Mouse (Mus musculus): ENCODE data around the gene Plin4. TPM values are rescaled to one million over a fixed set of nuclear protein-coding genes. Genes with fewer than 3 reads are reported as not detected.
A peak's percentile ranks its signal among the peaks of the same experiment; 100 is the strongest.

The Plin4 gene
- polyA plus RNA-seq, 1 experiment from 2014 or later: not detected

- peaks cover 49% of the 10 kb centered on the region for H3K4me1 ChIP-seq (replicated peaks)
- no peaks in the 10 kb centered on the region for H3K9me3 ChIP-seq (replicated peaks)
- peaks cover 69% of the 10 kb centered on the region for H3K27me3 ChIP-seq
- ATAC-seq (ENCODE audit: low read depth): no peak
- H3K27ac ChIP-seq: no peak overlapping the region
- H3K9ac ChIP-seq: peak overlapping the region; percentile 49
- peak overlapping the region; percentile 85 for H3K4me2 ChIP-seq
- H3K4me3 ChIP-seq (replicated peaks): peak overlapping the region; percentile 63
- 13% methylated on average over 17 of the region's 21 CpGs for WGBS (ENCODE audit: insufficient replicate concordance)
- H3K36me3 ChIP-seq: no peaks in the 10 kb centered on the region
- no peak for DNase-seq
These were observed 29.8 kb upstream of the Plin4 start for GRCm38 (mm10) chr17:56139355-56139754.

GRCm38 (mm10) chr17:56137839-56138613 is 28.4 kb upstream of the Plin4 start:
- Histone ChIP-seq H3K4me2 (peak overlapping the region; percentile 15; the same call in 1 of the 2 replicates), H3K9ac (no peak overlapping the region), H3K9me3 (replicated peaks) (no peaks in the 10 kb centered on the region), H3K36me3 (no peaks in the 10 kb centered on the region), H3K4me1 (replicated peaks) (peaks cover 62% of the 10 kb centered on the region), H3K4me3 (replicated peaks) (no peak overlapping the region; the same call in 1 of the 2 replicates), H3K27ac (no peak overlapping the region), H3K27me3 (peaks cover 56% of the 10 kb centered on the region)
- DNase-seq: no peak
- ATAC-seq (ENCODE audit: low read depth): no peak
- 35% methylated on average over 25 of the region's 25 CpGs for WGBS (ENCODE audit: insufficient replicate concordance)

GRCm38 (mm10) chr17:56136558-56136957 is 27.0 kb upstream of the Plin4 start:
- Histone ChIP-seq H3K9me3 (replicated peaks) (no peaks in the 10 kb centered on the region), H3K4me1 (replicated peaks) (peaks cover 60% of the 10 kb centered on the region), H3K9ac (no peak overlapping the region), H3K36me3 (no peaks in the 10 kb centered on the region), H3K4me3 (replicated peaks) (no peak overlapping the region), H3K27ac (no peak overlapping the region), H3K4me2 (no peak overlapping the region), H3K27me3 (peaks cover 41% of the 10 kb centered on the region)
- DNase-seq: no peak
- WGBS (ENCODE audit: insufficient replicate concordance): 65% methylated on average over 7 of the region's 7 CpGs
- ATAC-seq (ENCODE audit: low read depth): no peak

DNA sequence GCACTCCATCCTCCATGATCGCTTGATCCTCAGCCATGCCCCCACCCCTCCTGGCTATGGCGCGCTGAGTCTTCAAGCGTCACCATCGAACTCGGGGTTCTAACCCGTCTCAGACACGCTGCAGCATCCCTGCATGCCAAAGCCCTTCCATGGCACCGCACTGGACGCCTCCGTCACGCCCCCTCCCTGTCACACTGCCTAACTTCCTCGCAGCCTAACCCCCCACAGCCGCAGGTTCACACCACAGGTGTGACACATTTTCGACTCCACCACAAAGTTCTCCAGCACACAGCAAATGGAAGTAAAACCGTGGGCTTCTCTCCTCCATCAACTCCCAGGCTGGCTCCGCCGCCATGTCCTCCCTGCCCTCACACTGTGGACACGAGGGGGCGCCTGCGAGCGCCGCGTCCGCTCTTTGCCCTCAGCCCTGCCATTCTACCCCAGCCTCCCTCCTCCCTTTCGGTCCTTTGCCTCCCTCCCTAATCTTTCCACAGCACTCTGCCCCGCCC is 24.9 kb upstream of the Plin4 start:
- H3K4me1 ChIP-seq (replicated peaks): peaks cover 47% of the 10 kb centered on the region
- DNase-seq (peak; percentile 53), ATAC-seq (ENCODE audit: low read depth) (peak; percentile 32)
- H3K4me2 ChIP-seq: peak overlapping the region; percentile 82
- peak overlapping the region; percentile 58 for H3K4me3 ChIP-seq (replicated peaks)
- H3K36me3 ChIP-seq: peaks cover 5% of the 10 kb centered on the region
- H3K27ac ChIP-seq: peak overlapping the region; percentile 72
- H3K27me3 ChIP-seq: peaks cover 21% of the 10 kb centered on the region
- no peaks in the 10 kb centered on the region for H3K9me3 ChIP-seq (replicated peaks)
- peak overlapping the region; percentile 52 for H3K9ac ChIP-seq
- WGBS (ENCODE audit: insufficient replicate concordance): under 1% methylated on average over 27 of the region's 27 CpGs

DNA sequence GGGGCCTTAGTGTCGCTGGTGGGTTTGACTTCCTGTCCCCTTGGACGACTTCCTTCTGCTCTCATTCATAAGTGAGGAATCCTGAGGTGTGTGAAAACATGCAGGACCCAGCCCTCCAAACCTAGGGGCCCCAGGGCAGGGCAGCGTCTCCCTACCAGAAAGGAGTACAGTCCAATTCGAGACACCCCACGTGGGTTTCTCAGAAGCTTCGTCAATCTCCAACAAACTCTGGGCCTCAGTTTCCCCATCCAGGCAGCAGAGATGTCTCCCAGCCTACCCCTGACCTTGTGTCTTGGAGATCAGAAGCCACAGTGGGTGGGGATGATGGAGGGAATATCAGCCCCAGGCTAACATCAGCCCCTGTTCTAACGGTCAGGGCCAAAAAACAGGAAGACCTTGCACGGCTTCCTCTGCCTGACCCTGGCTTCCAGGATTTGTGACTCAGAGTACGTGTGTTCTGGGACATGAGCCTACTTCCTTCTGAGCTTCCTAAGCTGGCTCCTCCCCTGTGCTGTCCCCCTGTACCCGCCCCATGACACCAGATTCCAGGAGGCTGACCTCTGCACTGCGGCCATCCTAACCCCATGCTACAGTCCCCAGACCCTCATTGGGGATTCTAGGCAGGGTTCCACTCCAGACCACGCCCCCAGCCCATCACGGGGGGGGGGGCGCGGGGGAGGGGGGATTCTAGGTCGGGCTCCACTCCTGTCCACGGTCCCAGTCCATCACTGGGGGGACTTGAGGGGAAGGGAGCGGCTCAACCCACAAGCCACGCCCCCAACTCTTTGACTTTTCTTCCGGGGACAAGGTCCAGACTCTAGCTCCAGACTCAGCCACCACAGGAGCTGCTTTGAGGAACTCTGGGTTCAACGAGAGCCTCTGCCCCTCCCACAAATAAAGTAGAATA is 24.1 kb upstream of the Plin4 start:
- Histone ChIP-seq H3K4me1 (replicated peaks) (peaks cover 42% of the 10 kb centered on the region), H3K4me3 (replicated peaks) (peak overlapping the region; percentile 58), H3K27ac (peak overlapping the region; percentile 72), H3K36me3 (peaks cover 5% of the 10 kb centered on the region), H3K4me2 (peak overlapping the region; percentile 82), H3K27me3 (peaks cover 13% of the 10 kb centered on the region), H3K9ac (peak overlapping the region; percentile 52), H3K9me3 (replicated peaks) (no peaks in the 10 kb centered on the region)
- peak; percentile 76 for ATAC-seq (ENCODE audit: low read depth)
- WGBS (ENCODE audit: insufficient replicate concordance): 4% methylated on average over 20 of the region's 21 CpGs
- peak; percentile 35 for DNase-seq

DNA sequence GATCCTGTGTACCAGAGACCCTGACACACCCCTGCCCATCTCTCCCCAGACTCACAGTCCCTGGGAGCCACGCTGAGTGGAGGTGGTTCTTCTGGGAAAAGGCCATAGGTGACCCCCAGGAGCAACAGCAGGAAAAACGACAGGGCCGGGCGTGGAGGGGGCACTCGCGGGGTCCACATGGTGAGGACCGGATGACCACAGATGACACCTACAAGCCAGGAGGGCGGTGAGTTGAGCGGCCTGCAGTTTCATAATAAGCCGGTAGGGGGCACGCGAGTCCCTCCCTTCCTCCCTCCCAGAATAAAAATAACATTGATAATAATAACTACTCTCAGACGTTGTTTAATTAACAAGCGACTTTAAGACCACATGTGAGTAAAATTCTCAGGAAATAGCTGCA is 23.1 kb upstream of the Plin4 start:
- H3K4me1 ChIP-seq (replicated peaks): peaks cover 32% of the 10 kb centered on the region
- peaks cover 4% of the 10 kb centered on the region; the same call in 1 of the 2 replicates for H3K27me3 ChIP-seq
- H3K4me3 ChIP-seq (replicated peaks): no peak overlapping the region
- H3K27ac ChIP-seq: no peak overlapping the region
- peaks cover 5% of the 10 kb centered on the region for H3K36me3 ChIP-seq
- peak; percentile 51 for DNase-seq
- 0 out of 2 replicates have a peak overlapping the region, but pooled peaks have one; percentile 7 for H3K4me2 ChIP-seq
- no peak for ATAC-seq (ENCODE audit: low read depth)
- no peaks in the 10 kb centered on the region for H3K9me3 ChIP-seq (replicated peaks)
- no peak overlapping the region for H3K9ac ChIP-seq
- WGBS (ENCODE audit: insufficient replicate concordance): 4% methylated on average over 14 of the region's 14 CpGs

- peak; percentile 63 for DNase-seq
- whole genome bisulfite sequencing (ENCODE audit: insufficient replicate concordance): 41% methylated on average over 7 of the region's 7 CpGs
- no peaks in the 10 kb centered on the region for H3K27me3 ChIP-seq
- no peak overlapping the region for H3K4me2 ChIP-seq
- H3K4me3 ChIP-seq (replicated peaks): no peak overlapping the region
- no peak overlapping the region for H3K9ac ChIP-seq
- H3K27ac ChIP-seq: no peak overlapping the region
- H3K4me1 ChIP-seq (replicated peaks): peaks cover 30% of the 10 kb centered on the region
- peaks cover 5% of the 10 kb centered on the region for H3K36me3 ChIP-seq
- no peak for ATAC-seq (ENCODE audit: low read depth)
- no peaks in the 10 kb centered on the region for H3K9me3 ChIP-seq (replicated peaks)
These were observed 22.2 kb upstream of the Plin4 start for GRCm38 (mm10) chr17:56131814-56132213.

- Histone ChIP-seq H3K9ac (no peak overlapping the region), H3K9me3 (replicated peaks) (no peaks in the 10 kb centered on the region), H3K27ac (no peak overlapping the region), H3K36me3 (peaks cover 5% of the 10 kb centered on the region), H3K27me3 (no peaks in the 10 kb centered on the region), H3K4me1 (replicated peaks) (peaks cover 30% of the 10 kb centered on the region), H3K4me2 (no peak overlapping the region), H3K4me3 (replicated peaks) (no peak overlapping the region)
- WGBS (ENCODE audit: insufficient replicate concordance): 88% methylated on average over 10 of the region's 10 CpGs
- DNase-seq (no peak), ATAC-seq (ENCODE audit: low read depth) (no peak)
These were observed 21.5 kb upstream of the Plin4 start for GRCm38 (mm10) chr17:56131136-56131535.

GRCm38 (mm10) chr17:56128246-56128645 is 18.6 kb upstream of the Plin4 start:
- 61% methylated on average over 15 of the region's 15 CpGs for WGBS (ENCODE audit: insufficient replicate concordance)
- ATAC-seq (ENCODE audit: low read depth) (no peak), DNase-seq (no peak)
- peaks cover 8% of the 10 kb centered on the region for H3K36me3 ChIP-seq
- no peak overlapping the region for H3K9ac ChIP-seq
- H3K4me1 ChIP-seq (replicated peaks): peaks cover 16% of the 10 kb centered on the region
- H3K9me3 ChIP-seq (replicated peaks): no peaks in the 10 kb centered on the region
- no peak overlapping the region for H3K4me2 ChIP-seq
- peaks cover 16% of the 10 kb centered on the region for H3K27me3 ChIP-seq
- H3K27ac ChIP-seq: no peak overlapping the region
- no peak overlapping the region for H3K4me3 ChIP-seq (replicated peaks)

DNA sequence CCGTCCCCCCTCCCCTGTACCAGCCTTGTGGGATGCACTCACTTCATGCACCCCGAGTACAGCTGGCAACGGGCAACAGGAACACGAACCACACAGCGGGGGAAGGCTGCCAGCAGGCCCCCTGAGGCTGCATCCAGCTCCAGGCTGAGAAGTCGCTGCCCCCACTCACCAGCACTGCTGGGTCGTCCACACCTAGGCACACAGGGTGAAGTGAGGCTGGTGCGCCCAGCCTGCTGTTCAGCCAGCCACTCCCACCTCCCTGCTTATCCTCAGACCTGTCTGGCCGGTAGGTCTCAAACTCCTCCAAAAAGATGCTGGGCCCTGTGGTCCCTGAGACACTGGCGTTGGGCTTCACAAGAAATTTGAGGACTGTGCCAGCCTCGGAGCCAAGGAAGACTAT is 16.6 kb upstream of the Plin4 start:
- Histone ChIP-seq H3K27me3 (peaks cover 36% of the 10 kb centered on the region), H3K4me2 (no peak overlapping the region), H3K9me3 (replicated peaks) (peaks cover 6% of the 10 kb centered on the region; the same call in 1 of the 2 replicates), H3K36me3 (peaks cover 8% of the 10 kb centered on the region), H3K4me1 (replicated peaks) (peaks cover 7% of the 10 kb centered on the region), H3K27ac (no peak overlapping the region), H3K4me3 (replicated peaks) (no peak overlapping the region), H3K9ac (no peak overlapping the region)
- no peak for DNase-seq
- no peak for ATAC-seq (ENCODE audit: low read depth)
- WGBS (ENCODE audit: insufficient replicate concordance): 77% methylated on average over 11 of the region's 11 CpGs

GRCm38 (mm10) chr17:56125276-56125630 is 15.7 kb upstream of the Plin4 start:
- H3K9ac ChIP-seq: no peak overlapping the region
- 73% methylated on average over 4 of the region's 4 CpGs for WGBS (ENCODE audit: insufficient replicate concordance)
- H3K27ac ChIP-seq: no peak overlapping the region
- H3K4me2 ChIP-seq: no peak overlapping the region
- H3K9me3 ChIP-seq (replicated peaks): peaks cover 6% of the 10 kb centered on the region; the same call in 1 of the 2 replicates
- H3K36me3 ChIP-seq: peaks cover 3% of the 10 kb centered on the region; the same call in 1 of the 2 replicates
- ATAC-seq (ENCODE audit: low read depth) (no peak), DNase-seq (no peak)
- H3K4me3 ChIP-seq (replicated peaks): no peak overlapping the region
- peaks cover 10% of the 10 kb centered on the region for H3K4me1 ChIP-seq (replicated peaks)
- H3K27me3 ChIP-seq: peaks cover 45% of the 10 kb centered on the region

All from liver, embryonic 13.5 days (tissue).